Mouse (Mus musculus) MEL (cell line): ENCODE measurements around the gene Plekha5. TPM values are rescaled to one million over a fixed set of nuclear protein-coding genes. Genes with fewer than 3 reads are reported as not detected.

Experiments used
- DNase-seq: peaks from one replicate; pipeline ENCODE4 v3.0.0; 2011; ENCODE audit warnings: low read depth, low spot score
- H3K27ac ChIP-seq: 2 replicates; pipeline ENCODE4 v1.5.1; 2012; ENCODE audit warnings: low read depth, mild to moderate bottlenecking, control low read depth, low read length, moderate library complexity; ENCODE audit not compliant: control insufficient read depth
- H3K27me3 ChIP-seq, 2 experiments: fragments of 150-350 bp in 1 of 2; sonication (generic) in 1 of 2; 2 replicates each; pipeline ENCODE4 v1.6.1; 2012; ENCODE audit warnings: low read length in 2 of 2, mild to moderate bottlenecking in 2 of 2, improper control_type of control experiment in 1 of 2, moderate library complexity in 1 of 2; ENCODE audit not compliant: insufficient read depth in 2 of 2, control insufficient read depth in 1 of 2
- H3K36me3 ChIP-seq, 2 experiments: 2 replicates each; pipeline ENCODE4 v1.6.1; 2012 to 2014; ENCODE audit warnings: low read length in 2 of 2, improper control_type of control experiment in 1 of 2, inconsistent platforms in 1 of 2, mild to moderate bottlenecking in 1 of 2; ENCODE audit not compliant: insufficient read depth in 2 of 2, control insufficient read depth in 1 of 2
- H3K4me1 ChIP-seq, 2 experiments: fragments of 150-350 bp in 1 of 2; sonication (generic) in 1 of 2; 2 replicates each; pipeline ENCODE4 v1.6.1; 2012; ENCODE audit warnings: low read length in 2 of 2, improper control_type of control experiment in 1 of 2, mild to moderate bottlenecking in 1 of 2; ENCODE audit not compliant: insufficient read depth in 2 of 2, control insufficient read depth in 1 of 2
- H3K4me3 ChIP-seq, 2 experiments: fragments of 150-350 bp in 1 of 2; sonication (generic) in 1 of 2; 2 replicates each; pipeline ENCODE4 v1.5.1; 2012; ENCODE audit warnings: low read depth in 2 of 2, low read length in 2 of 2, mild to moderate bottlenecking in 2 of 2, moderate library complexity in 2 of 2, control low read depth in 1 of 2, improper control_type of control experiment in 1 of 2; ENCODE audit not compliant: control insufficient read depth in 1 of 2, insufficient read depth in 1 of 2
- H3K79me2 ChIP-seq: 2 replicates; pipeline ENCODE4 v1.6.1; 2012; ENCODE audit warnings: mild to moderate bottlenecking, low read length, moderate library complexity; ENCODE audit not compliant: control insufficient read depth, poor library complexity, insufficient read depth
- H3K9ac ChIP-seq: 2 replicates; pipeline ENCODE4 v1.6.1; 2012; ENCODE audit warnings: low read depth, mild to moderate bottlenecking, control low read depth, low read length, moderate library complexity; ENCODE audit not compliant: control insufficient read depth, poor library complexity, severe bottlenecking
- H3K9me3 ChIP-seq: fragments of 150-350 bp; sonication (generic); replicated peaks from 2 replicates; pipeline ENCODE4 v1.6.1; 2012; ENCODE audit warnings: mild to moderate bottlenecking, low read length, improper control_type of control experiment, moderate library complexity; ENCODE audit not compliant: insufficient read depth
- EP300 ChIP-seq, 2 experiments: IDR thresholded peaks; 2 replicates each; pipeline ENCODE4 v1.6.1; 2011; ENCODE audit warnings: improper control_type of control experiment in 2 of 2, low read length in 2 of 2, low read depth in 1 of 2, mild to moderate bottlenecking in 1 of 2
- MAFK ChIP-seq: IDR thresholded peaks from 2 replicates; pipeline ENCODE4 v1.6.1; 2011; ENCODE audit warnings: low read depth, mild to moderate bottlenecking, low read length, improper control_type of control experiment, borderline replicate concordance
- MAX ChIP-seq: IDR thresholded peaks from 2 replicates; pipeline ENCODE4 v1.6.1; 2011; ENCODE audit warnings: low read length, improper control_type of control experiment
- MAZ ChIP-seq: IDR thresholded peaks from 2 replicates; pipeline ENCODE4 v1.6.1; 2012; ENCODE audit warnings: low read depth, mild to moderate bottlenecking, inconsistent platforms, low read length, improper control_type of control experiment
- MXI1 ChIP-seq: IDR thresholded peaks from 2 replicates; pipeline ENCODE4 v1.6.1; 2011; ENCODE audit warnings: mild to moderate bottlenecking, low read depth, low read length, improper control_type of control experiment
- MYB ChIP-seq: IDR thresholded peaks from 2 replicates; pipeline ENCODE4 v1.6.1; 2011; ENCODE audit warnings: mild to moderate bottlenecking, low read depth, low read length, improper control_type of control experiment
- NELFE ChIP-seq: IDR thresholded peaks from 2 replicates; pipeline ENCODE4 v1.6.1; 2011; ENCODE audit warnings: low read depth, low read length, improper control_type of control experiment
- NRF1 ChIP-seq: IDR thresholded peaks from 2 replicates; pipeline ENCODE4 v1.6.1; 2014; ENCODE audit warnings: low read depth, mild to moderate bottlenecking, inconsistent platforms, low read length, improper control_type of control experiment, moderate library complexity; ENCODE audit not compliant: poor library complexity, insufficient read depth, severe bottlenecking
- POLR2AphosphoS5 ChIP-seq: IDR thresholded peaks from 2 replicates; pipeline ENCODE4 v1.6.1; 2012; ENCODE audit warnings: low read depth, borderline replicate concordance, mild to moderate bottlenecking, inconsistent platforms, low read length, moderate library complexity, mixed read lengths
- RAD21 ChIP-seq: IDR thresholded peaks from 2 replicates; pipeline ENCODE4 v1.6.1; 2011; ENCODE audit warnings: mild to moderate bottlenecking, low read depth, low read length, improper control_type of control experiment
- SIN3A ChIP-seq: IDR thresholded peaks from 2 replicates; pipeline ENCODE4 v1.6.1; 2012; ENCODE audit warnings: low read length, improper control_type of control experiment, inconsistent platforms
- SMC3 ChIP-seq: IDR thresholded peaks from 2 replicates; pipeline ENCODE4 v1.6.1; 2011; ENCODE audit warnings: low read depth, low read length, improper control_type of control experiment
- TAL1 ChIP-seq: IDR thresholded peaks from 2 replicates; pipeline ENCODE4 v1.6.1; 2012; ENCODE audit warnings: mild to moderate bottlenecking, inconsistent platforms, low read length, moderate library complexity, mixed read lengths
- TCF12 ChIP-seq: IDR thresholded peaks from 2 replicates; pipeline ENCODE4 v1.6.1; 2014; ENCODE audit warnings: low read depth, mild to moderate bottlenecking, inconsistent platforms, low read length, improper control_type of control experiment, moderate library complexity
- UBTF ChIP-seq: IDR thresholded peaks from 2 replicates; pipeline ENCODE4 v1.6.1; 2012; ENCODE audit warnings: low read depth, mild to moderate bottlenecking, inconsistent platforms, low read length, improper control_type of control experiment, moderate library complexity, borderline replicate concordance; ENCODE audit not compliant: insufficient read depth
- USF1 ChIP-seq: IDR thresholded peaks from 2 replicates; pipeline ENCODE4 v1.6.1; 2014; ENCODE audit warnings: low read depth, mild to moderate bottlenecking, inconsistent platforms, low read length, improper control_type of control experiment, moderate library complexity
- USF2 ChIP-seq, 2 experiments: IDR thresholded peaks; 2 replicates each; pipeline ENCODE4 v1.6.1; 2011 to 2012; ENCODE audit warnings: improper control_type of control experiment in 2 of 2, low read length in 2 of 2, borderline replicate concordance in 1 of 2, inconsistent platforms in 1 of 2, low read depth in 1 of 2, mild to moderate bottlenecking in 1 of 2; ENCODE audit not compliant: insufficient read depth in 1 of 2
- ZC3H11A ChIP-seq: IDR thresholded peaks from 2 replicates; pipeline ENCODE4 v1.6.1; 2012; ENCODE audit warnings: low read depth, mild to moderate bottlenecking, inconsistent platforms, low read length, improper control_type of control experiment
- ZKSCAN1 ChIP-seq: IDR thresholded peaks from 2 replicates; pipeline ENCODE4 v1.6.1; 2012; ENCODE audit warnings: low read depth, mild to moderate bottlenecking, inconsistent platforms, low read length, improper control_type of control experiment, moderate library complexity
- ZNF384 ChIP-seq: IDR thresholded peaks from 2 replicates; pipeline ENCODE4 v1.6.1; 2012; ENCODE audit warnings: low read depth, mild to moderate bottlenecking, inconsistent platforms, low read length, improper control_type of control experiment
- polyA plus RNA-seq, 2 experiments: library from polyadenylated mRNA; stranded (reverse) in 1 of 2; unstranded in 1 of 2; fragments of >175 nt in 1 of 2; fragments of >200 nt in 1 of 2; gene quantifications; 2 replicates each; pipeline versions ENCODE4 v1.2.1 to v1.2.4; 2012; ENCODE audit warnings: low replicate concordance in 2 of 2, low read depth in 1 of 2; ENCODE audit not compliant: insufficient read length in 2 of 2, insufficient read depth in 1 of 2, missing spikeins in 1 of 2
- total RNA-seq: library from RNA; depleted of rRNA; stranded (reverse); fragments of 300-350 nt; gene quantifications from 2 replicates; pipeline ENCODE4 v1.2.3, GENCODE M21; 2012

Plekha5 gene
- total and polyA plus RNA-seq, 3 experiments = 0.24 to 0.35 TPM; not detected in 1

DNA sequence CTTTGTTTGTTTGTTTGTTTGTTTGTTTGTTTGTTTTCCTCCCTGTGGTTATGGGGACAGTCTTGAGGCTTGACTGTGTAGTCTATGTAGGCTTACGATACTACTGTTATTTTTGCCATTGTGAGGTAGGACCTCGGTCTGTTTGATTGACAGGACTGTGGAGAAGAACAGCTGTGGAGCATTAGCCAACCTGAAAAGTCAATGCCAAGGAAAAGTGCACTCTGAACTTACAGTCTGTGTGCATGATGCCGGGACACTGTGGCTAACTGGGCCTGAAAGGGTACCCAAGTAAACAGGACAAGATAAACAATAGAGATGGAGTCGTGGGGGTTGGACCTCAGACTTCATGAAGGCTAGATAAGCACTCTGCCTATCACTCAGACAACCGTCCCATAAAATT, 98.0 kb downstream of the Plekha5 start:
- no peak for TF ChIP-seq MAFK
- TF ChIP-seq TAL1 = no peak
- no peak for TF ChIP-seq MAX
- TF ChIP-seq RAD21 = no peak
- TF ChIP-seq NRF1 = no peak
- no peak for TF ChIP-seq MXI1
- TF ChIP-seq SIN3A = no peak
- no peak for TF ChIP-seq UBTF
- no peak for TF ChIP-seq ZKSCAN1
- no peak for TF ChIP-seq TCF12
- no peak for TF ChIP-seq EP300 (IDR thresholded peaks at IDR 0.05; ENCODE audit: low read depth in 1 of 2, low read length in 2 of 2)
- TF ChIP-seq USF1 = no peak
- H3K4me1 ChIP-seq = no peaks in the 10 kb centered on the region
- no peak overlapping the region for H3K4me3 ChIP-seq

GRCm38 (mm10) chr6:140523600-140523999, 99.7 kb downstream of the Plekha5 start:
- H3K4me1 ChIP-seq = no peaks in the 10 kb centered on the region

More for the DNA sequence above, 98.0 kb downstream of the Plekha5 start:
- Histone ChIP-seq H3K36me3 (no peaks in the 10 kb centered on the region), H3K9ac (no peak overlapping the region), H3K27me3 (no peaks in the 10 kb centered on the region), H3K9me3 (no peaks in the 10 kb centered on the region), H3K27ac (no peak overlapping the region), H3K79me2 (no peaks in the 10 kb centered on the region)
- no peak for DNase-seq

More at GRCm38 (mm10) chr6:140523600-140523999, 99.7 kb downstream of the Plekha5 start:
- Histone ChIP-seq H3K9me3 (no peaks in the 10 kb centered on the region), H3K4me3 (no peak overlapping the region), H3K27ac (no peak overlapping the region), H3K79me2 (no peaks in the 10 kb centered on the region), H3K36me3 (no peaks in the 10 kb centered on the region), H3K27me3 (no peaks in the 10 kb centered on the region), H3K9ac (no peak overlapping the region)
- DNase-seq = no peak
- TF ChIP-seq ZNF384 (no peak), USF2 (IDR thresholded peaks at IDR 0.05; ENCODE audit: borderline replicate concordance in 1 of 2, insufficient read depth in 1 of 2, low read depth in 1 of 2, low read length in 2 of 2) (no peak), MYB (no peak), POLR2AphosphoS5 (no peak), MAZ (no peak), SMC3 (no peak), SIN3A (no peak), NELFE (no peak), UBTF (no peak), USF1 (no peak), ZC3H11A (no peak), ZKSCAN1 (no peak)
